Comparison of ENCODE assay signal across 8 mouse cellular contexts in genomic region chr6:88627317-88627811, GRCm38 (mm10). TPM values are rescaled to one million over a fixed set of nuclear protein-coding genes. Genes with fewer than 3 reads are reported as not detected.
A peak's percentile ranks its signal among the peaks of the same experiment; 100 is the strongest.
DNase-seq lines count a peak whose midpoint lies in the region; ATAC-seq lines count a peak whose summit lies in the region.

No protein-coding gene starts in this region.

- H3K36me3 ChIP-seq in embryonic facial prominence, embryonic 10.5 days (replicated peaks): no peaks in the 10 kb centered on the region
- H3K36me3 ChIP-seq in intestine, embryonic 16.5 days (ENCODE audit: control insufficient read depth, insufficient read depth, low read length): no peaks in the 10 kb centered on the region
- H3K36me3 ChIP-seq in limb, embryonic 12.5 days: no peaks in the 10 kb centered on the region
- no peaks in the 10 kb centered on the region for H3K36me3 ChIP-seq in midbrain, embryonic 15.5 days (replicated peaks)

- peak; percentile 75 for ATAC-seq in granulocyte monocyte progenitor cell, adult 5-6 weeks (replicated peaks; ENCODE audit: poor library complexity, severe bottlenecking)
- peak; percentile 71 for ATAC-seq in intestine, embryonic 16.5 days
- peak; percentile 84 for ATAC-seq in limb, embryonic 12.5 days (ENCODE audit: insufficient number of reproducible peaks, insufficient read depth, low FRiP score, low TSS enrichment, low read depth)
- peak; percentile 97 for ATAC-seq in midbrain, embryonic 15.5 days (replicated peaks)

- no peaks in the 10 kb centered on the region for H3K9me3 ChIP-seq in embryonic facial prominence, embryonic 10.5 days
- no peaks in the 10 kb centered on the region for H3K9me3 ChIP-seq in intestine, embryonic 16.5 days (ENCODE audit: control insufficient read depth, low read length)
- no peaks in the 10 kb centered on the region for H3K9me3 ChIP-seq in limb, embryonic 12.5 days
- H3K9me3 ChIP-seq in midbrain, embryonic 15.5 days: no peaks in the 10 kb centered on the region

- WGBS in embryonic facial prominence, embryonic 10.5 days: 1% methylated on average over 51 of the region's 51 CpGs
- under 1% methylated on average over 51 of the region's 51 CpGs for WGBS in intestine, embryonic 16.5 days
- WGBS in limb, embryonic 12.5 days: under 1% methylated on average over 51 of the region's 51 CpGs
- WGBS in midbrain, embryonic 15.5 days: under 1% methylated on average over 51 of the region's 51 CpGs

- peak overlapping the region; percentile 68 for H3K4me3 ChIP-seq in embryonic facial prominence, embryonic 10.5 days
- peak overlapping the region; percentile 54 for H3K4me3 ChIP-seq in intestine, embryonic 16.5 days (ENCODE audit: low read length)
- peak overlapping the region; percentile 52 for H3K4me3 ChIP-seq in limb, embryonic 12.5 days (replicated peaks)
- H3K4me3 ChIP-seq in midbrain, embryonic 15.5 days: peak overlapping the region; percentile 55

- peak overlapping the region; percentile 98 for H3K4me2 ChIP-seq in intestine, embryonic 16.5 days (ENCODE audit: low read depth, low read length)
- H3K4me2 ChIP-seq in limb, embryonic 12.5 days: peak overlapping the region; percentile 98
- H3K4me2 ChIP-seq in midbrain, embryonic 15.5 days: peak overlapping the region; percentile 96

- peaks cover 29% of the 10 kb centered on the region for H3K27me3 ChIP-seq in embryonic facial prominence, embryonic 10.5 days (replicated peaks; ENCODE audit: low read depth, poor library complexity, severe bottlenecking)
- H3K27me3 ChIP-seq in intestine, embryonic 16.5 days (replicated peaks; ENCODE audit: control insufficient read depth, insufficient read depth, low read length): no peaks in the 10 kb centered on the region
- H3K27me3 ChIP-seq in limb, embryonic 12.5 days: peaks cover 11% of the 10 kb centered on the region; the same call in 1 of the 2 replicates
- H3K27me3 ChIP-seq in midbrain, embryonic 15.5 days (replicated peaks): no peaks in the 10 kb centered on the region

- H3K9ac ChIP-seq in intestine, embryonic 16.5 days (ENCODE audit: low read depth, low read length): peak overlapping the region; percentile 75
- peak overlapping the region; percentile 58; the same call in 1 of the 2 replicates for H3K9ac ChIP-seq in limb, embryonic 12.5 days (replicated peaks)
- peak overlapping the region; percentile 62 for H3K9ac ChIP-seq in midbrain, embryonic 15.5 days

- H3K4me1 ChIP-seq in embryonic facial prominence, embryonic 10.5 days: peaks cover 17% of the 10 kb centered on the region
- peaks cover 14% of the 10 kb centered on the region for H3K4me1 ChIP-seq in intestine, embryonic 16.5 days (ENCODE audit: control insufficient read depth, insufficient read depth, low read length)
- H3K4me1 ChIP-seq in limb, embryonic 12.5 days (replicated peaks): peaks cover 7% of the 10 kb centered on the region; the same call in 1 of the 2 replicates
- peaks cover 17% of the 10 kb centered on the region for H3K4me1 ChIP-seq in midbrain, embryonic 15.5 days

- peak; percentile 61 for DNase-seq in layer of hippocampus, adult 11-12 months (ENCODE audit: low spot score)
- no peak for DNase-seq in layer of hippocampus, adult 9-10 months (ENCODE audit: low spot score)
- DNase-seq in embryonic facial prominence, embryonic 10.5 days (ENCODE audit: low spot score): peak; percentile 92
- DNase-seq in spleen, postnatal 36 days (ENCODE audit: low spot score in 2 of 2): peak; percentile 22 to 52

- peak overlapping the region; percentile 88 for H3K27ac ChIP-seq in embryonic facial prominence, embryonic 10.5 days (replicated peaks)
- H3K27ac ChIP-seq in intestine, embryonic 16.5 days (ENCODE audit: low read length): no peak overlapping the region
- H3K27ac ChIP-seq in limb, embryonic 12.5 days: no peak overlapping the region
- peak overlapping the region; percentile 84 for H3K27ac ChIP-seq in midbrain, embryonic 15.5 days

RNA-seq across cellular contexts. Expression of gene Kbtbd12, which starts 10.4 kb away (rescaled TPM):
- polyA plus RNA-seq in embryonic facial prominence, embryonic 10.5 days (2016; fragmentation: Nextera tagmentation; extraction: Ambion mirVana): 0.24 TPM in 1 of 2 replicates, not detected in the other
- not detected in 2 replicates for total RNA-seq in granulocyte monocyte progenitor cell, adult 5-6 weeks (2014; fragmentation: Nextera tagmentation)
- 0.05 and 1.1 TPM in 2 replicates for total RNA-seq in granulocyte monocyte progenitor cell, adult 5-6 weeks (2017)
- 0.21 and 0.32 TPM in 2 replicates for polyA plus RNA-seq in intestine, embryonic 16.5 days (2015; fragmentation: Nextera tagmentation; extraction: Ambion mirVana)
- polyA plus RNA-seq in limb, embryonic 12.5 days (2016; fragmentation: Nextera tagmentation; extraction: Ambion mirVana): 0.31 TPM in 1 of 2 replicates, not detected in the other
- polyA plus RNA-seq in midbrain, embryonic 15.5 days (2015; fragmentation: Nextera tagmentation; extraction: Ambion mirVana): 0.26 and 0.65 TPM in 2 replicates

Comparison
In these comparisons a context has a peak if more than half of its experiments do, and no peak if none do; other contexts are left out.
1. H3K27ac ChIP-seq: peak in embryonic facial prominence, embryonic 10.5 days (single experiment) and midbrain, embryonic 15.5 days (single experiment); none in intestine, embryonic 16.5 days (single experiment) and limb, embryonic 12.5 days (single experiment).
2. Peak in every context shown above with its lines, with median percentiles within 50 percentile points of each other: H3K4me3 ChIP-seq, ATAC-seq, H3K4me2 ChIP-seq and H3K9ac ChIP-seq.